Mouse (Mus musculus) liver, embryonic 11.5 days (tissue): Measurements from ENCODE around the gene Grb2. TPM values are rescaled to one million over a fixed set of nuclear protein-coding genes. Genes with fewer than 3 reads are reported as not detected.

ENCODE experiments used
- ATAC-seq: fragments of 200-750 bp; cut with Nextera tagmentation; replicated peaks from 2 replicates; pipeline ENCODE4 v1.8.0; 2017; ENCODE audit warnings: moderate number of reproducible peaks, mild to moderate bottlenecking, moderate TSS enrichment, moderate library complexity; ENCODE audit not compliant: low FRiP score
- DNase-seq: peaks from one replicate; pipeline ENCODE4 v3.0.0-alpha.2; 2017; ENCODE audit warnings: low spot score
- H3K27ac ChIP-seq: fragments of 300-500 bp; sonication (generic); 2 replicates; pipeline ENCODE4 v1.5.1; 2014; ENCODE audit warnings: mild to moderate bottlenecking, low read depth, low read length, control low read depth
- H3K27me3 ChIP-seq: fragments of 300-500 bp; sonication (generic); replicated peaks from 2 replicates; pipeline ENCODE4 v1.6.1; 2014; ENCODE audit warnings: low read length, mixed read lengths; ENCODE audit not compliant: control insufficient read depth, insufficient read depth
- H3K36me3 ChIP-seq: fragments of 300-500 bp; sonication (generic); 2 replicates; pipeline ENCODE4 v1.6.1; 2014; ENCODE audit warnings: mild to moderate bottlenecking, low read length, moderate library complexity, mixed read lengths; ENCODE audit not compliant: control insufficient read depth, insufficient read depth
- H3K4me1 ChIP-seq: fragments of 300-500 bp; sonication (generic); replicated peaks from 2 replicates; pipeline ENCODE4 v1.6.1; 2014; ENCODE audit warnings: low read length, mixed read lengths; ENCODE audit not compliant: control insufficient read depth, insufficient read depth
- H3K4me2 ChIP-seq: fragments of 300-500 bp; sonication (generic); 2 replicates; pipeline ENCODE4 v1.6.1; 2014; ENCODE audit warnings: mild to moderate bottlenecking, control low read depth, moderate library complexity
- H3K4me3 ChIP-seq: fragments of 300-500 bp; sonication (generic); 2 replicates; pipeline ENCODE4 v1.5.1; 2014; ENCODE audit warnings: low read depth, low read length, control low read depth
- H3K9ac ChIP-seq: fragments of 300-500 bp; sonication (generic); 2 replicates; pipeline ENCODE4 v1.6.1; 2014; ENCODE audit warnings: low read depth, low read length, control low read depth
- H3K9me3 ChIP-seq: fragments of 300-500 bp; sonication (generic); 2 replicates; pipeline ENCODE4 v1.6.1; 2016; ENCODE audit warnings: low read length, inconsistent platforms, mixed read lengths; ENCODE audit not compliant: control insufficient read depth
- WGBS: fragments of 180-500 bp; shearing (Covaris S2); extraction: QIAGEN DNeasy Blood & Tissue Kit; methylation state at CpG from one replicate; pipeline ENCODE4 v1.1.7; 2014; 5-methylcytosine and 5-hydroxymethylcytosine counted together
- polyA plus RNA-seq: library from polyadenylated mRNA; unstranded; fragments of >200 nt; fragmentation: Nextera tagmentation; extraction: Ambion mirVana; gene quantifications from 2 replicates; pipeline ENCODE4 v1.2.1, GENCODE M21; 2014

The Grb2 gene
- polyA plus RNA-seq, 1 experiment from 2014 or later, result 52.8 TPM

DNA sequence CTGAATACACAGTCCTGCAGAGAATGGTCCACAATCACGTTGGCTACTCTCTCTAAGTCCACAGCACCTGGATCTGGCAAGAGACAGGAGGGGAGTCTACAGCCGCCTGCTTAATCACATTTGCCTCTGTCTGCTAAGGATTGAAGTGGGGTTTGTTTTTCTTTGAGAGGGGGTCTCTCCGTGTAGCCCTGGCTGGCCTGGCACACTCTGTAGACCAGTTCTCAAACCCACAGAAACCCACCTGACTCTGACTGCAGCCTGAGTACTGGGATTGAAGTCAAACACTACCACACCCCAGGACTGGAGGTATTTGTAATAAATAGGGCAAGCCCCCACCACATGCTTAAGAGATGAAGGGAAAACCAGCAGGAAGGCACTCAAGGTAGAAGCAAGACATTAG is 98.8 kb downstream of the Grb2 start:
- no peak overlapping the region for H3K4me3 ChIP-seq
- H3K9ac ChIP-seq, result no peak overlapping the region
- H3K27me3 ChIP-seq, result no peaks in the 10 kb centered on the region
- no peak for ATAC-seq
- H3K36me3 ChIP-seq, result peaks cover 37% of the 10 kb centered on the region
- no peak overlapping the region for H3K27ac ChIP-seq
- no peak overlapping the region for H3K4me2 ChIP-seq
- no peaks in the 10 kb centered on the region for H3K9me3 ChIP-seq
- no peak for DNase-seq
- WGBS, result 79% methylated on average over 3 of the region's 3 CpGs
- peaks cover 26% of the 10 kb centered on the region for H3K4me1 ChIP-seq

DNA sequence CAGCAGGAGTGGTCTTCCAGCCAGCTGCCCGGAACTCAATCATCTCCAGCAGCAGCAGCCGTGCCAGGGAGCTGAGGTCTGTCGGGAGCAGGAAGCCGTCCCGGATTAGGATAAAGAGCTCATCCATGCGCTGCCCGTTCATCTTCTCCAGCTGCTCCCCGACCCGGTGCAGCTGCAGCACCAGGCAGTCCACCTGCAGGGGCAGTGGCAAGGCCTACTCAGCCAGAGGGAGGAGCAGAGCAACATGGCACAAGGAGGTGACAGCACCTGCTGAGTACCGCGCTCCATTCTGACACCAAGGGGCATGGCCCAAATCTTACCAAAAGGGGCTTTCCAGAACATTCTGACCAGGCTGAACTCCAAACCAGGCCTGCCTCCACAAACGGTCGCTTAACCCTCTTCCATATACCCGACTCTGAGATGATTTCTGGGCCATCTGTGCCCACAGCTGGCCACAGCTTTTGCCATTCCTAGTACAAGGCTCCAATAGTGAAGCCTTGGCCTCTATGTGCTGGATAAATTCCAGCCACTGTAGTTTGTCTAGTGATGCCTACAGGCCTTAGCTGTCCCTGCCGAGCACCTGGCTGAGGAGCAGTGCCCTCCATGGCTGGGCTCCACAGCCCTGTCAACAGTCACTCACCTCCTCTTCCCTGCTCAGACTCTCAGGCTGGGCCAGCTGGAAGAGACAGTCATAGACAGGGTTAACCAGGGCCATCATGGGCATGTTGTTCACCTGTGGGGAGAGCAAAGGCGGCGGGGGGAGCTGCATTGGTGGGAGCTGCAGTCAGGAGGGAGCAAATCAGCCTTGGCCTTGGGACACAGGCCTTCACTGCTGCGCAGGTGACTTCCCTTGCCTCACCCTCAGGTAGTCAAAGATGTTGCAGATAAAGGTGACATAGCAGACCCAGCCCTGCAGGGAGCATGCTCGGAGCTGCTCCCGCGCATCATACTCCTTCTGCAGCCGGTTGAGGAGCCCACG is 99.7 kb downstream of the Grb2 start:
- H3K36me3 ChIP-seq, result peaks cover 36% of the 10 kb centered on the region
- H3K9me3 ChIP-seq, result no peaks in the 10 kb centered on the region
- no peaks in the 10 kb centered on the region for H3K27me3 ChIP-seq
- DNase-seq (no peak), ATAC-seq (no peak)
- no peak overlapping the region for H3K27ac ChIP-seq
- no peak overlapping the region for H3K4me3 ChIP-seq
- no peak overlapping the region for H3K4me2 ChIP-seq
- peaks cover 20% of the 10 kb centered on the region for H3K4me1 ChIP-seq
- H3K9ac ChIP-seq, result no peak overlapping the region
- 81% methylated on average over 23 of the region's 23 CpGs for WGBS

DNA sequence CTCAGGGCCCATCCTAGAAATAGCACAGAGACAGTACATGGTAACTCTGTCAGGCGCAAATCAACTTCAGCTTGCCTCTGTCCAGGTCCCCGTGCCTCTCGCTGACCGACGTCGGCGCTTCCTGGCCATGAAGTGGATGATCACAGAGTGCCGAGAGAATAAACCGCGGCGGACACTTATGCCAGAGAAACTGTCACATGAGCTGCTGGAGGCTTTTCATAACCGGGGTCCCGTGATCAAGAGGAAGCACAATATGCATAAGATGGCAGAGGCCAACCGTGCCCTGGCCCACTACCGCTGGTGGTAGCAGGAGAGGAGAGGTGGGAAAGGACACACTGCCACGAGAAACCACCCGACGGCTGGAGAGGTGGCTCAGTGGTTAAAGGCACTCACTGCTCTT is 101.7 kb downstream of the Grb2 start:
- Histone ChIP-seq H3K4me2 (no peak overlapping the region), H3K9me3 (no peaks in the 10 kb centered on the region), H3K36me3 (peaks cover 36% of the 10 kb centered on the region), H3K4me1 (peaks cover 24% of the 10 kb centered on the region), H3K9ac (no peak overlapping the region), H3K27me3 (no peaks in the 10 kb centered on the region), H3K4me3 (no peak overlapping the region), H3K27ac (no peak overlapping the region)
- DNase-seq, result no peak
- ATAC-seq, result no peak
- 93% methylated on average over 18 of the region's 18 CpGs for WGBS

DNA sequence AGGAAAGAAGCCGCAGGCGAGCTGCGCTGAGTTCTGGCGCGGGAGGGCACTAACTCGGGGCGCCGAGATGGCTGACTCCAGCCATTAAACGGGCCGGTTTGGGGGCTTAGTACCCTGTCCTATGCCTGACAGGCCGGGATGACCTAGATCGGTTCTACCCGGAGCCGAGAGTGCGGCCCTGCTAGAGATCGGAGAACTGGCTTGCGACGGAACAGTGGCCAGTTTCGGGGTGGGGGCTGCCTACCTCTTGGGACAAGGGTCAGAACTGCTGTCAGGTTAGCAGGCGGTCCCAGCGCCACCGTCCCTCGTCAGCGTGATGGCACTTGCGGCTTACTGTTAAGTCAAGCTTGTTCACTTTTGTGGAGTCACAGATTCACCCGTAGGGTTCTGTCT is 104.1 kb downstream of the Grb2 start:
- peak overlapping the region; percentile 73 for H3K4me2 ChIP-seq
- peaks cover 35% of the 10 kb centered on the region for H3K4me1 ChIP-seq
- under 1% methylated on average over 26 of the region's 26 CpGs for WGBS
- H3K27me3 ChIP-seq, result no peaks in the 10 kb centered on the region
- peak overlapping the region; percentile 85 for H3K27ac ChIP-seq
- ATAC-seq, result peak; percentile 29
- peaks cover 35% of the 10 kb centered on the region for H3K36me3 ChIP-seq
- peak overlapping the region; percentile 98 for H3K4me3 ChIP-seq
- peak; percentile 56 for DNase-seq
- no peaks in the 10 kb centered on the region for H3K9me3 ChIP-seq
- H3K9ac ChIP-seq, result peak overlapping the region; percentile 92

DNA sequence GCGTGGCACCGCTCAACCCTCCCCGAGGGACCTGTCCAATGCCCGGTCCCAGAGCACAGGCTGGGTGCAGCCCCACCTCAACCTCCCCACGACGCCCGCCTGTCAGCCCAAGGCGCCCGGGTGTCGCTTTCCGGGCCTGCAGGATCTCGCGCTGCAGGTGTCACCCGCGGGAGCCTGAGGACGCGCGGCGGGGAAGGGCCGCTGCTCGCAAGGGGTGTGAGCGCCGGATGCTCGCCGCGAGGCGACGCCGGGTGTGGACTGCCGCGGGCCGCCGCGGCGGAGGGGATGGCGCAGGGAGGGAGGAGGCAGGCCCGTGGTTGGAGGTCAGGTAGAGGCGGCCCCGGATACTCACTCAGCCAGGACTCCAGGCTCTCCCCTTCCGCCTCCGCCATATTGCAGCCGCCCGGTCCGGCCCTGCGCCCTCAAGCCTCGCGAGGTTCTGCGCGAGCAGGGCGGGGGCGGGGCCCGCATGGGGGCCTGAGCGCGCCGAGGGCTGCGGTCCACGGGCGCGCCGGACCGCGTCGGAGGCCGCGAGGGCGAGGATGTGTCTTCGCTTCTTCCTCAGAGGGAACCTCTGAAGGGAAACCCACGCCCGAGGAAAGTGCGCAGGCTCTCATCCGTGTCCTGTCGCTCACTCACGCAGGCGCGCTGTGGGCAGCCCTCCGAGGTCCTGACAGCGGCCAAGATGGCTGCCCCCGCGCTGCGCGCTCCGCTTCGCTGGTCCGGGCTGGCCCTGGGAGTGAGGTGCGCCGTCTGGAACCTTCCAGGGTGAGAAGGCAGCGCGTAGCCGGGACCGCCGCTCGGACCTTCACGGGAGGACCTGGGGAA is 104.7 kb downstream of the Grb2 start, which contains the start of the genes Mrps7 and Gga3:
TSS of gene Mrps7 (plus strand) at position 450 of the 828 bp plus-strand sequence.
TSS of gene Gga3 (minus strand) at position 576 of the 828 bp plus-strand sequence.
- no peaks in the 10 kb centered on the region for H3K27me3 ChIP-seq
- H3K4me2 ChIP-seq, result peak within 1 kb of the TSS; percentile 95
- H3K9ac ChIP-seq, result peak within 1 kb of the TSS; percentile 92
- WGBS, result under 1% methylated on average over 80 of the region's 93 CpGs
- no peaks in the 10 kb centered on the region for H3K9me3 ChIP-seq
- H3K4me1 ChIP-seq, result peaks cover 35% of the 10 kb centered on the region
- H3K27ac ChIP-seq, result peak within 1 kb of the TSS; percentile 85
- ATAC-seq, result peak; percentile 95
- DNase-seq, result peak; percentile 88
- peaks cover 33% of the 10 kb centered on the region for H3K36me3 ChIP-seq
- peak within 1 kb of the TSS; percentile 98 for H3K4me3 ChIP-seq

DNA sequence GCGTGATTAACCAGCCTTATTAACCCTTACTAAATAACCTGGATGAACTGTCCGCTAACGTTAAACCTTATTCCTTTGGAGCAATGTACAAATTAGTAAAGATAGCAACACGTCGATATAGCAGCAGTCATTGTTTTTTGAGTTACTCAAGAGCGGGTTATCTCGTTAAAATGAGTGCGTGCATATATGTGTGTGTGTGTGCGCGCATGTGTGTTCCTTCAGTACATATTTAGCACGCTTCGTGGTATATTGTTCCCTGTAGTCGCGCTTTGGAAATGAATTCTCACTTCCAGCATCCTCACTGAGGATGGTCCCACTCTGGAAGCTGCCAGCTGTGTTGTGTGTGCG is 105.3 kb downstream of the Grb2 start:
- Histone ChIP-seq H3K4me2 (peak overlapping the region; percentile 95), H3K9me3 (no peaks in the 10 kb centered on the region), H3K27me3 (no peaks in the 10 kb centered on the region), H3K4me3 (peak overlapping the region; percentile 98), H3K9ac (peak overlapping the region; percentile 92), H3K36me3 (peaks cover 29% of the 10 kb centered on the region), H3K27ac (peak overlapping the region; percentile 85), H3K4me1 (peaks cover 37% of the 10 kb centered on the region)
- WGBS, result 4% methylated on average over 15 of the region's 15 CpGs
- ATAC-seq (peak; percentile 4; the same call in 1 of the 2 replicates), DNase-seq (no peak)

DNA sequence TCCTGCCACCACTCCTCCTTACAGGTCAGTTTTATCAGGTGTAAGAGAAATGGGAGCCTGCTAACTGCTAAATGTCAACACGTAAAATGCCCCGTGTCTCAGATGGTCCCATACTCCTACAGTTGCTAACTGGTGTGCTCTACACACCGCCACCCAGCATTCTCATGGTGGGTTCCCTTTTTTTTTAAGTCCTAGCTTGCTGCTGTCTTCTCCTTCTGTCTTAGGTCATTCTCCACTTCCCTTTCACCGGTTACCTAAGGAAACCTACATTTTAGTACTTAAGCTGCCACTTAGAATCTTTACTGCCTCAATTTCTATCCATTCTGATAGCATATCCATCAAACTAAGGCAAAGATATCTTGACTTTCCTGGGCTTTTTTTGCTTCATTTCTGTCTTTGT is 107.2 kb downstream of the Grb2 start:
- Histone ChIP-seq H3K4me2 (peak overlapping the region; percentile 1; the same call in 1 of the 2 replicates), H3K36me3 (peaks cover 19% of the 10 kb centered on the region)

DNA sequence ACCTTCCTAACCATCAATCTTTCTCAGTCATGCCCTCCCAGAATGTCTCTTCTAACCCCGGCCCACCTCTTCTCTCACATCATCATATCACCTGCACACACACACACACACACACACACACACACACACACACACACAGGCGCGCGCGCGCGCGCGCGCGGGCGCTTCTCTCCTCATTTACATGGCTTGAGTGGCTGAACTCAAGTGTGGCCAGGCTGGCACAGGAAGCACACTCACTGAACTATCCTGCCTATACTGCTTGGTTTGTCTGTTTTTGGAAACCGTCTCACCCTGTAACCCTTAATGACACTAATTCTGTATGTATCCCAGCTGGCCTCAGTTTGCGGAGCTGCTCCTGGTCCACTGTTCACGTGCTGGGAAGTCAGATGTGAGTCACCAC is 107.7 kb downstream of the Grb2 start:
- no peaks in the 10 kb centered on the region for H3K9me3 ChIP-seq
- H3K4me2 ChIP-seq, result peak overlapping the region; percentile 1; the same call in 1 of the 2 replicates
- no peak overlapping the region for H3K27ac ChIP-seq
- peaks cover 34% of the 10 kb centered on the region for H3K4me1 ChIP-seq
- peaks cover 20% of the 10 kb centered on the region for H3K36me3 ChIP-seq
- H3K4me3 ChIP-seq, result no peak overlapping the region
- ATAC-seq (no peak), DNase-seq (no peak)
- WGBS, result 94% methylated on average over 15 of the region's 15 CpGs
- H3K27me3 ChIP-seq, result no peaks in the 10 kb centered on the region
- no peak overlapping the region for H3K9ac ChIP-seq

More for the DNA sequence above, 107.2 kb downstream of the Grb2 start:
- peak overlapping the region; percentile 98; the same call in 1 of the 2 replicates for H3K4me3 ChIP-seq
- H3K9me3 ChIP-seq, result no peaks in the 10 kb centered on the region
- WGBS, result 58% methylated on average over 4 of the region's 4 CpGs
- ATAC-seq (no peak), DNase-seq (no peak)
- H3K9ac ChIP-seq, result no peak overlapping the region
- H3K27ac ChIP-seq, result no peak overlapping the region
- peaks cover 37% of the 10 kb centered on the region for H3K4me1 ChIP-seq
- H3K27me3 ChIP-seq, result no peaks in the 10 kb centered on the region
